Mouse (Mus musculus) testis, adult 2 months (tissue): Measurements from ENCODE around the gene Dlg2.

Experiments
- CTCF ChIP-seq: fragments of 200-500 bp; IDR thresholded peaks from 2 replicates; pipeline ENCODE4 v1.5.1; 2012; ENCODE audit warnings: low read depth, mild to moderate bottlenecking, inconsistent platforms, low read length, moderate library complexity; ENCODE audit not compliant: control insufficient read depth, insufficient read depth, insufficient replicate concordance
- POLR2A ChIP-seq: fragments of 200-500 bp; IDR thresholded peaks from 2 replicates; pipeline ENCODE4 v1.6.1; 2012; ENCODE audit warnings: low read depth, mild to moderate bottlenecking, inconsistent platforms, low read length, moderate library complexity; ENCODE audit not compliant: control insufficient read depth

GRCm38 (mm10) chr7:91897509-91897908 lies 1421.0 kb downstream of the Dlg2 start:
- TF ChIP-seq POLR2A: no peak
- no peak for TF ChIP-seq CTCF
